Mouse (Mus musculus): Measurements from ENCODE around the gene Gimap8.

DNA sequence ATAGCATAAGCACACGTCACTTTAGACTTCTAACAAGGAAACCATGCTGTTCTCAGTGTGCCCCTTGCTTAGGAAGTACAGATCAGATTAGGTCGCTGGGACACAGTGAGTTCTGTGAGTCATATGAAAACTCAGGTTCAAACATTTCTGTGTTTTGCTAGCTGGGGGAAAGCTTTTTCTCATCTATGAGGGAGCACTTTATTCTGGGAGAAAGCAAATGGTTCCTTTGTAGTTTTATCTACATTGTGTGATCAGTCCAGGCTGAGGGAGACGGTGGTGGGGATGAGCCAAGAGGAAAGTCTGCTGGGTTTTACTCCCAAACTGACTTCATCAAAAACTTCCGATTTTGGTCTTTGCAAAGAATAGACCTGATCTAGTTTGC, 734 bp upstream of the Gimap8 start:
- TF ChIP-seq CTCF (conservative IDR thresholded peaks at IDR 0.05; ENCODE audit: low read length) (no peak), NANOG (IDR thresholded peaks at IDR 0.05; ENCODE audit: borderline replicate concordance, low read length) (no peak), POU5F1 (IDR thresholded peaks at IDR 0.05; ENCODE audit: borderline replicate concordance, low read length) (no peak)
